ENCODE assay signal across 19 mouse cellular contexts in the genomic region with DNA sequence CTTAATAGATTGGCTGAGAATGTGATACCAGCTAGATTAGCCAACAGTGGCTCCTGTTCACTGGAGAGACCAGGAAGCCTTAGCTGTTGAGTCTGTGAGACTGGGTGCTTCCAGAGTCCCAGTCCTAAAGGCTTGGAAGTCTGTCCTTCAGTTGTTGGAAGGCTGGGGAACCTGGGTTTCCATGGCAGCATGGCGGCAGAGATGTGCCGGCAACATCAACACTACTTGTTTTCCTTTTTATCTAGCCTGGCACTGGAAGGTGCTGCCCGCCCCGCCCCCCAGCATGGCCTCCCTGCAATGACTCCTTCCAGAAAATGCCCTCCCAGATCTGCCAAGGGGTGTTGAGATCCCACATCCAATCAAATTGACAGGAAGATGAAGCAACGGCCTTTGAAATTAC.
DNase-seq lines count a peak whose midpoint lies in the region; ATAC-seq lines count a peak whose summit lies in the region.
"Had no signal": no experiment of that assay in that cellular context is flagged by ENCODE, and none has a peak within 500 bp of the region (broad histone marks: within the 10 kb centered on the region; RNA-seq: fewer than 3 reads in every experiment).

No protein-coding gene starts in this region.

- H3K27ac ChIP-seq in kidney, embryonic 15.5 days = 0 out of 2 replicates have a peak overlapping the region, but pooled peaks have one; percentile 37
- 0 out of 2 replicates have a peak overlapping the region, but pooled peaks have one; percentile 15 for H3K27ac ChIP-seq in neural tube, embryonic 15.5 days (replicated peaks)
- H3K27ac ChIP-seq in kidney, embryonic 14.5 days (ENCODE audit: low read depth, low read length) = no peak overlapping the region
- H3K27ac ChIP-seq: embryonic facial prominence, embryonic 15.5 days; forebrain, embryonic 10.5 days; heart, adult 2 months; heart, embryonic 15.5 days; hindbrain, embryonic 13.5 days; hindbrain, postnatal 0 days had no signal

- H3K4me1 ChIP-seq in kidney, embryonic 15.5 days = peaks cover 7% of the 10 kb centered on the region
- no peaks in the 10 kb centered on the region for H3K4me1 ChIP-seq in neural tube, embryonic 15.5 days
- H3K4me1 ChIP-seq in kidney, embryonic 14.5 days (ENCODE audit: control insufficient read depth, insufficient read depth, low read length) = no peaks in the 10 kb centered on the region
- H3K4me1 ChIP-seq: embryonic facial prominence, embryonic 15.5 days; forebrain, embryonic 10.5 days; heart, embryonic 15.5 days; hindbrain, embryonic 13.5 days had no signal

- no peak for DNase-seq in kidney, postnatal 25 days
- peak; percentile 20 for DNase-seq in ovary, postnatal 36 days (ENCODE audit: low spot score)
- DNase-seq in ovary, postnatal 14 days (ENCODE audit: low spot score) = no peak
- peak; percentile 21 for DNase-seq in ZHBTc4 (ENCODE audit: low read depth, low spot score)
- DNase-seq: cerebellum, adult 2 months; gastrocnemius, postnatal 14 days had no signal

- H3K9ac ChIP-seq in kidney, embryonic 15.5 days = no peak overlapping the region
- no peak overlapping the region for H3K9ac ChIP-seq in neural tube, embryonic 15.5 days (replicated peaks)
- no peak overlapping the region for H3K9ac ChIP-seq in kidney, embryonic 14.5 days (ENCODE audit: low read depth, low read length)
- H3K9ac ChIP-seq: embryonic facial prominence, embryonic 15.5 days; heart, embryonic 15.5 days; hindbrain, embryonic 13.5 days had no signal

- WGBS in kidney, embryonic 15.5 days = 83% methylated on average over 5 of the region's 5 CpGs
- 80% methylated on average over 5 of the region's 5 CpGs for WGBS in neural tube, embryonic 15.5 days
- 80% methylated on average over 5 of the region's 5 CpGs for WGBS in kidney, embryonic 14.5 days

- ATAC-seq in kidney, embryonic 15.5 days (replicated peaks; ENCODE audit: low FRiP score) = no peak
- no peak for ATAC-seq in neural tube, embryonic 15.5 days (ENCODE audit: low FRiP score)
- no peak for ATAC-seq in kidney, embryonic 14.5 days (ENCODE audit: low FRiP score, low TSS enrichment)
- ATAC-seq: forebrain, embryonic 14.5 days; hindbrain, postnatal 0 days had no signal

- H3K36me3 ChIP-seq in kidney, embryonic 15.5 days = no peaks in the 10 kb centered on the region
- no peaks in the 10 kb centered on the region for H3K36me3 ChIP-seq in neural tube, embryonic 15.5 days
- no peaks in the 10 kb centered on the region for H3K36me3 ChIP-seq in kidney, embryonic 14.5 days (ENCODE audit: control insufficient read depth, insufficient read depth, low read length)
- H3K36me3 ChIP-seq: embryonic facial prominence, embryonic 15.5 days; forebrain, embryonic 10.5 days; heart, embryonic 15.5 days; hindbrain, embryonic 13.5 days had no signal

- no peaks in the 10 kb centered on the region for H3K27me3 ChIP-seq in kidney, embryonic 15.5 days
- H3K27me3 ChIP-seq in neural tube, embryonic 15.5 days (replicated peaks) = no peaks in the 10 kb centered on the region
- no peaks in the 10 kb centered on the region for H3K27me3 ChIP-seq in kidney, embryonic 14.5 days (ENCODE audit: control insufficient read depth, insufficient read depth, low read length)
- H3K27me3 ChIP-seq: CH12.LX; embryonic facial prominence, embryonic 15.5 days; heart, embryonic 15.5 days; hindbrain, embryonic 13.5 days had no signal

- no peak overlapping the region for H3K4me3 ChIP-seq in kidney, embryonic 15.5 days (replicated peaks)
- no peak overlapping the region for H3K4me3 ChIP-seq in neural tube, embryonic 15.5 days (replicated peaks)
- no peak overlapping the region for H3K4me3 ChIP-seq in kidney, embryonic 14.5 days (ENCODE audit: low read length)
- H3K4me3 ChIP-seq: embryonic facial prominence, embryonic 15.5 days; erythroblast, embryonic 14.5 days; forebrain, embryonic 10.5 days; heart, adult 2 months; heart, embryonic 15.5 days; hindbrain, embryonic 13.5 days had no signal

- no peak overlapping the region for H3K4me2 ChIP-seq in kidney, embryonic 15.5 days
- no peak overlapping the region for H3K4me2 ChIP-seq in neural tube, embryonic 15.5 days
- no peak overlapping the region for H3K4me2 ChIP-seq in kidney, embryonic 14.5 days (replicated peaks; ENCODE audit: low read depth, low read length)
- H3K4me2 ChIP-seq: embryonic facial prominence, embryonic 15.5 days; heart, embryonic 11.5 days; heart, embryonic 15.5 days; hindbrain, embryonic 13.5 days had no signal

- H3K9me3 ChIP-seq in kidney, embryonic 15.5 days (replicated peaks) = no peaks in the 10 kb centered on the region
- H3K9me3 ChIP-seq in neural tube, embryonic 15.5 days (replicated peaks) = no peaks in the 10 kb centered on the region
- no peaks in the 10 kb centered on the region; the same call in 1 of the 2 replicates for H3K9me3 ChIP-seq in kidney, embryonic 14.5 days (ENCODE audit: control insufficient read depth, low read length)
- H3K9me3 ChIP-seq: embryonic facial prominence, embryonic 15.5 days; forebrain, embryonic 10.5 days; heart, embryonic 15.5 days; hindbrain, embryonic 13.5 days had no signal

Comparison
In these comparisons a context has a peak if more than half of its experiments do, and no peak if none do; other contexts are left out.
1. DNase-seq: peak in ovary, postnatal 36 days (single experiment) and ZHBTc4 (single experiment); none in kidney, postnatal 25 days (0 of 2) and ovary, postnatal 14 days (single experiment).